Mouse (Mus musculus): ENCODE measurements around the gene Arid1a. TPM values are rescaled to one million over a fixed set of nuclear protein-coding genes. Genes with fewer than 3 reads are reported as not detected.
"Not testable (repeated sequence)": the region's sequence is repeated elsewhere in the genome, so short reads cannot be mapped to it uniquely, and the experiment has no call there.

Arid1a gene
- total RNA-seq, 1 experiment from 2014 or later: 67.0 TPM

GRCm38 (mm10) chr4:133659497-133660192 is 96.9 kb downstream of the Arid1a start:
- peak; percentile 75 for ATAC-seq (replicated peaks; ENCODE audit: low read depth, poor library complexity, severe bottlenecking)

GRCm38 (mm10) chr4:133658729-133659128 is 97.8 kb downstream of the Arid1a start:
- no peak for ATAC-seq (replicated peaks; ENCODE audit: low read depth, poor library complexity, severe bottlenecking)

- ATAC-seq (replicated peaks; ENCODE audit: low read depth, poor library complexity, severe bottlenecking): no peak
These were observed 98.6 kb downstream of the Arid1a start for GRCm38 (mm10) chr4:133657829-133658458.

- no peak for ATAC-seq (replicated peaks; ENCODE audit: low read depth, poor library complexity, severe bottlenecking)
These were observed 99.6 kb downstream of the Arid1a start for GRCm38 (mm10) chr4:133656997-133657396.

GRCm38 (mm10) chr4:133656294-133656693 is 100.3 kb downstream of the Arid1a start:
- ATAC-seq (replicated peaks; ENCODE audit: low read depth, poor library complexity, severe bottlenecking): no peak

GRCm38 (mm10) chr4:133654070-133654469 is 102.5 kb downstream of the Arid1a start:
- ATAC-seq (replicated peaks; ENCODE audit: low read depth, poor library complexity, severe bottlenecking): not testable (repeated sequence)

GRCm38 (mm10) chr4:133652746-133653145 is 103.8 kb downstream of the Arid1a start:
- ATAC-seq (replicated peaks; ENCODE audit: low read depth, poor library complexity, severe bottlenecking): no peak

GRCm38 (mm10) chr4:133651986-133652385 is 104.6 kb downstream of the Arid1a start:
- no peak for ATAC-seq (replicated peaks; ENCODE audit: low read depth, poor library complexity, severe bottlenecking)

- ATAC-seq (replicated peaks; ENCODE audit: low read depth, poor library complexity, severe bottlenecking): 0 out of 2 replicates have a peak, but pooled peaks have one; percentile 13
These were observed 105.1 kb downstream of the Arid1a start for GRCm38 (mm10) chr4:133651445-133651844.

GRCm38 (mm10) chr4:133649989-133650699 is 106.4 kb downstream of the Arid1a start, which contains the start of gene Zdhhc18:
Zdhhc18 (minus strand) TSS chr4:133650154.
- ATAC-seq (replicated peaks; ENCODE audit: low read depth, poor library complexity, severe bottlenecking): peak; percentile 97

- ATAC-seq (replicated peaks; ENCODE audit: low read depth, poor library complexity, severe bottlenecking): not testable (repeated sequence)
These were observed 107.1 kb downstream of the Arid1a start for GRCm38 (mm10) chr4:133649464-133649863.

GRCm38 (mm10) chr4:133645680-133646079 is 110.9 kb downstream of the Arid1a start:
- ATAC-seq (replicated peaks; ENCODE audit: low read depth, poor library complexity, severe bottlenecking): no peak

GRCm38 (mm10) chr4:133645195-133645594 is 111.4 kb downstream of the Arid1a start:
- ATAC-seq (replicated peaks; ENCODE audit: low read depth, poor library complexity, severe bottlenecking): no peak

- no peak for ATAC-seq (replicated peaks; ENCODE audit: low read depth, poor library complexity, severe bottlenecking)
These were observed 122.5 kb downstream of the Arid1a start for GRCm38 (mm10) chr4:133634043-133634410.

GRCm38 (mm10) chr4:133633332-133634042 is 123.1 kb downstream of the Arid1a start:
- ATAC-seq (replicated peaks; ENCODE audit: low read depth, poor library complexity, severe bottlenecking): peak; percentile 90

- no peak for ATAC-seq (replicated peaks; ENCODE audit: low read depth, poor library complexity, severe bottlenecking)
These were observed 123.9 kb downstream of the Arid1a start for GRCm38 (mm10) chr4:133632483-133633327.

GRCm38 (mm10) chr4:133631769-133632411 is 124.7 kb downstream of the Arid1a start:
- no peak for ATAC-seq (replicated peaks; ENCODE audit: low read depth, poor library complexity, severe bottlenecking)

- ATAC-seq (replicated peaks; ENCODE audit: low read depth, poor library complexity, severe bottlenecking): peak; percentile 33; the same call in 1 of the 2 replicates
These were observed 125.3 kb downstream of the Arid1a start for GRCm38 (mm10) chr4:133631071-133631768.

Measured in common myeloid progenitor, adult 5-6 weeks (primary cell).